In genomic region chr17:63974253-63974652, GRCm38 (mm10) we compare ENCODE assay signal across 25 mouse cellular contexts.
DNase-seq lines count a peak whose midpoint lies in the region; ATAC-seq and TF ChIP-seq lines count a peak whose summit lies in the region.
"Had no signal": no experiment of that assay in that cellular context is flagged by ENCODE, and none has a peak within 500 bp of the region (broad histone marks: within the 10 kb centered on the region; RNA-seq: fewer than 3 reads in every experiment).

No protein-coding gene starts in this region.

- no peak for TF ChIP-seq CTCF in liver, postnatal 0 days (IDR thresholded peaks at IDR 0.05; ENCODE audit: low read depth)
- TF ChIP-seq CTCF in stomach, postnatal 0 days (IDR thresholded peaks at IDR 0.05; ENCODE audit: low read depth): no peak

- ATAC-seq in liver, embryonic 11.5 days (replicated peaks; ENCODE audit: low FRiP score): no peak
- ATAC-seq in liver, postnatal 0 days: no peak
- ATAC-seq in intestine, embryonic 16.5 days: peak; percentile 54; the same call in 1 of the 2 replicates
- no peak for ATAC-seq in liver, embryonic 15.5 days (ENCODE audit: insufficient read depth)
- peak; percentile 45; the same call in 1 of the 2 replicates for ATAC-seq in stomach, postnatal 0 days (ENCODE audit: low FRiP score, low TSS enrichment)
- no peak for ATAC-seq in cerebellum, adult (ENCODE audit: insufficient number of reproducible peaks, low FRiP score, low TSS enrichment)
- ATAC-seq: forebrain, embryonic 13.5 days; forebrain, embryonic 16.5 days; hindbrain, embryonic 16.5 days had no signal

- DNase-seq in liver, embryonic 11.5 days (ENCODE audit: low spot score): no peak
- no peak for DNase-seq in liver, postnatal 0 days
- no peak for DNase-seq in stomach, postnatal 0 days (ENCODE audit: low spot score)
- no peak for DNase-seq in heart, postnatal 10 days
- DNase-seq: adrenal gland, adult 2 months; adrenal gland, postnatal 14 days; B cell, adult 2 months; cerebellum, adult 11-12 months; cerebellum, adult 8-10 months; cerebellum, postnatal 10 days; cerebellum, postnatal 36 days; gastrocnemius, postnatal 36 days; heart, postnatal 36 days had no signal

- intact Hi-C loops in heart, postnatal 10 days (cut with DNase I): no loop called here

- no peaks in the 10 kb centered on the region for H3K27me3 ChIP-seq in liver, embryonic 11.5 days (replicated peaks; ENCODE audit: control insufficient read depth, insufficient read depth, low read length)
- H3K27me3 ChIP-seq in liver, postnatal 0 days (ENCODE audit: insufficient read depth, low read length): no peaks in the 10 kb centered on the region
- H3K27me3 ChIP-seq in intestine, embryonic 16.5 days (replicated peaks; ENCODE audit: control insufficient read depth, insufficient read depth, low read length): no peaks in the 10 kb centered on the region
- H3K27me3 ChIP-seq in liver, embryonic 15.5 days: no peaks in the 10 kb centered on the region
- H3K27me3 ChIP-seq in stomach, postnatal 0 days (ENCODE audit: control insufficient read depth, insufficient read depth, low read length): no peaks in the 10 kb centered on the region
- H3K27me3 ChIP-seq: CH12.LX; forebrain, embryonic 13.5 days; hindbrain, embryonic 13.5 days had no signal

- H3K36me3 ChIP-seq in liver, embryonic 11.5 days (ENCODE audit: control insufficient read depth, insufficient read depth, low read length): no peaks in the 10 kb centered on the region
- no peaks in the 10 kb centered on the region for H3K36me3 ChIP-seq in liver, postnatal 0 days (replicated peaks; ENCODE audit: insufficient read depth, low read length)
- H3K36me3 ChIP-seq in intestine, embryonic 16.5 days (ENCODE audit: control insufficient read depth, insufficient read depth, low read length): no peaks in the 10 kb centered on the region
- H3K36me3 ChIP-seq in liver, embryonic 15.5 days (replicated peaks): no peaks in the 10 kb centered on the region
- no peaks in the 10 kb centered on the region for H3K36me3 ChIP-seq in stomach, postnatal 0 days (ENCODE audit: control insufficient read depth, insufficient read depth, low read length)
- H3K36me3 ChIP-seq: forebrain, embryonic 10.5 days; hindbrain, embryonic 10.5 days; hindbrain, embryonic 13.5 days had no signal

- H3K4me1 ChIP-seq in liver, embryonic 11.5 days (replicated peaks; ENCODE audit: control insufficient read depth, insufficient read depth, low read length): peaks cover 31% of the 10 kb centered on the region
- peaks cover 12% of the 10 kb centered on the region; the same call in 1 of the 2 replicates for H3K4me1 ChIP-seq in liver, postnatal 0 days (ENCODE audit: insufficient read depth)
- H3K4me1 ChIP-seq in intestine, embryonic 16.5 days (ENCODE audit: control insufficient read depth, insufficient read depth, low read length): peaks cover 6% of the 10 kb centered on the region; the same call in 1 of the 2 replicates
- peaks cover 53% of the 10 kb centered on the region for H3K4me1 ChIP-seq in liver, embryonic 15.5 days (replicated peaks)
- no peaks in the 10 kb centered on the region for H3K4me1 ChIP-seq in stomach, postnatal 0 days (replicated peaks; ENCODE audit: control insufficient read depth, insufficient read depth)
- H3K4me1 ChIP-seq: forebrain, embryonic 13.5 days; hindbrain, embryonic 10.5 days had no signal

- peak overlapping the region; percentile 34; the same call in 1 of the 2 replicates for H3K9ac ChIP-seq in liver, embryonic 11.5 days (ENCODE audit: low read depth, low read length)
- no peak overlapping the region for H3K9ac ChIP-seq in liver, postnatal 0 days (replicated peaks)
- no peak overlapping the region for H3K9ac ChIP-seq in intestine, embryonic 16.5 days (ENCODE audit: low read depth, low read length)
- H3K9ac ChIP-seq in liver, embryonic 15.5 days: no peak overlapping the region
- H3K9ac ChIP-seq in stomach, postnatal 0 days (ENCODE audit: low read length): no peak overlapping the region
- H3K9ac ChIP-seq: forebrain, embryonic 13.5 days; hindbrain, embryonic 13.5 days had no signal

- H3K9me3 ChIP-seq in liver, embryonic 11.5 days (ENCODE audit: control insufficient read depth, low read length): no peaks in the 10 kb centered on the region
- H3K9me3 ChIP-seq in liver, postnatal 0 days (ENCODE audit: low read length): no peaks in the 10 kb centered on the region
- no peaks in the 10 kb centered on the region for H3K9me3 ChIP-seq in intestine, embryonic 16.5 days (ENCODE audit: control insufficient read depth, low read length)
- no peaks in the 10 kb centered on the region for H3K9me3 ChIP-seq in liver, embryonic 15.5 days (replicated peaks)
- H3K9me3 ChIP-seq in stomach, postnatal 0 days (ENCODE audit: control insufficient read depth, low read length): no peaks in the 10 kb centered on the region
- H3K9me3 ChIP-seq: forebrain, embryonic 10.5 days; forebrain, embryonic 13.5 days; G1E; hindbrain, embryonic 10.5 days; hindbrain, embryonic 13.5 days had no signal

- TF ChIP-seq EP300 in liver, postnatal 0 days (IDR thresholded peaks at IDR 0.05; ENCODE audit: low read depth): no peak
- TF ChIP-seq EP300 in stomach, postnatal 0 days (optimal IDR thresholded peaks at IDR 0.05): no peak

- peak overlapping the region; percentile 55 for H3K27ac ChIP-seq in liver, embryonic 11.5 days (ENCODE audit: low read depth, low read length)
- no peak overlapping the region for H3K27ac ChIP-seq in liver, postnatal 0 days (ENCODE audit: low read depth)
- no peak overlapping the region for H3K27ac ChIP-seq in intestine, embryonic 16.5 days (ENCODE audit: low read length)
- H3K27ac ChIP-seq in liver, embryonic 15.5 days (replicated peaks): peak overlapping the region; percentile 49; the same call in 1 of the 2 replicates
- H3K27ac ChIP-seq in stomach, postnatal 0 days (replicated peaks): no peak overlapping the region
- H3K27ac ChIP-seq: forebrain, embryonic 10.5 days; forebrain, embryonic 13.5 days; hindbrain, embryonic 10.5 days; hindbrain, embryonic 13.5 days had no signal

- no peak overlapping the region for H3K4me3 ChIP-seq in liver, embryonic 11.5 days (ENCODE audit: low read depth, low read length)
- no peak overlapping the region for H3K4me3 ChIP-seq in liver, postnatal 0 days (ENCODE audit: low read depth, low read length)
- no peak overlapping the region for H3K4me3 ChIP-seq in intestine, embryonic 16.5 days (ENCODE audit: low read length)
- no peak overlapping the region for H3K4me3 ChIP-seq in liver, embryonic 15.5 days (replicated peaks)
- no peak overlapping the region for H3K4me3 ChIP-seq in stomach, postnatal 0 days (ENCODE audit: low read depth, low read length)
- H3K4me3 ChIP-seq: forebrain, embryonic 10.5 days; forebrain, embryonic 13.5 days; hindbrain, embryonic 10.5 days; hindbrain, embryonic 13.5 days had no signal

- 67% methylated on average over 5 of the region's 5 CpGs for WGBS in liver, embryonic 11.5 days
- 76% methylated on average over 5 of the region's 5 CpGs for WGBS in liver, postnatal 0 days (ENCODE audit: insufficient replicate concordance)
- 86% methylated on average over 5 of the region's 5 CpGs for WGBS in intestine, embryonic 16.5 days
- WGBS in liver, embryonic 15.5 days (ENCODE audit: insufficient replicate concordance): 58% methylated on average over 5 of the region's 5 CpGs
- WGBS in stomach, postnatal 0 days: 68% methylated on average over 5 of the region's 5 CpGs

- H3K4me2 ChIP-seq in liver, embryonic 11.5 days: no peak overlapping the region
- H3K4me2 ChIP-seq in liver, postnatal 0 days (ENCODE audit: low read depth, low read length): no peak overlapping the region
- no peak overlapping the region for H3K4me2 ChIP-seq in intestine, embryonic 16.5 days (ENCODE audit: low read depth, low read length)
- H3K4me2 ChIP-seq in liver, embryonic 15.5 days: no peak overlapping the region
- no peak overlapping the region for H3K4me2 ChIP-seq in stomach, postnatal 0 days (replicated peaks; ENCODE audit: low read depth)
- H3K4me2 ChIP-seq: forebrain, embryonic 13.5 days; heart, embryonic 11.5 days; hindbrain, embryonic 13.5 days had no signal

Comparison
In these comparisons a context has a peak if more than half of its experiments do, and no peak if none do; other contexts are left out.
1. H3K27ac ChIP-seq: peak in liver, embryonic 11.5 days (single experiment) and liver, embryonic 15.5 days (single experiment); none in liver, postnatal 0 days (single experiment), intestine, embryonic 16.5 days (single experiment) and stomach, postnatal 0 days (single experiment).
2. ATAC-seq: peak in intestine, embryonic 16.5 days (single experiment) and stomach, postnatal 0 days (single experiment); none in liver, embryonic 11.5 days (single experiment), liver, postnatal 0 days (single experiment), liver, embryonic 15.5 days (single experiment) and cerebellum, adult (single experiment).